Mouse (Mus musculus): ENCODE data around the gene Dtl.
A peak's percentile ranks its signal among the peaks of the same experiment; 100 is the strongest.

Gene Dtl

DNA sequence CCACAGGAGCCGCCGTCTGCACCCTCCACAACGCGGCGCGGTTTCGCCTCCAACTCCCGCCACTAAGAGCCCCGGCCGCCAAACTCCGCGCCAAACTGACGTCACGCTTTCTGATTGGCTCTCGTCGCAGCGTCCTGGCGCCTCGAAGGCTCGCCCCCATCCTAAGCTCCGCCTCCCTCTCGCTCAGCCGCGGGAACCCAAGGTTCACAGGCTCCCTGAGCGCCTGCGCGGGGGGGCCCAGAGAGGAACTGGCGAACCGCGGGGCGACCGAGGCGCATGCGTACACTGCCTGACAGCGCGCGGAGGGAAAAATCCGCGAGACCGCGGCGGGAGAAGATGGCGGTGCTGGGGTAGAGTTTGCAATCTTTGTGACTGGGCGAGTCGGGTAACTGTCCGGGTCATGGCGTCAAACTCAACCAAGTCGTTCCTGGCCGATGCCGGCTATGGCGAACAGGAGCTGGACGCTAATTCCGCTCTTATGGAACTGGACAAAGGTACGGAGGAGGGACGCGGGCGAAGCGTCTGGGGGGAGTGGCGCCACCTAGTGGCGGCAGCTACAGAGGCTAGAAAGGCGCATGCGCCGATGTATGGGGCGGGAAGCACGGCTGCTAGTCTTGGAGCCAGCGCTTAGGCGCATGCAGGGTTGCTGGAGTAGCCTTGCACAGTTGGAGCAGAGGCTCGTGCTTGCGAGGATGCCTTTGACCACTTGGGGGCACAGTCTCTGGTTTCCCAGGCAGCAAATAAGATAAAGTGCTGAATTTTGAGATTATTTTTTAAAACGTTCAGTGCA is at the start of gene Dtl, which contains the start of gene Ints7:
Gene Dtl (minus strand): TSS at position 87 of the 790 bp plus-strand sequence.
Gene Ints7 (plus strand): TSS at position 179 of the 790 bp plus-strand sequence.
- peak; percentile 99 for DNase-seq

DNA sequence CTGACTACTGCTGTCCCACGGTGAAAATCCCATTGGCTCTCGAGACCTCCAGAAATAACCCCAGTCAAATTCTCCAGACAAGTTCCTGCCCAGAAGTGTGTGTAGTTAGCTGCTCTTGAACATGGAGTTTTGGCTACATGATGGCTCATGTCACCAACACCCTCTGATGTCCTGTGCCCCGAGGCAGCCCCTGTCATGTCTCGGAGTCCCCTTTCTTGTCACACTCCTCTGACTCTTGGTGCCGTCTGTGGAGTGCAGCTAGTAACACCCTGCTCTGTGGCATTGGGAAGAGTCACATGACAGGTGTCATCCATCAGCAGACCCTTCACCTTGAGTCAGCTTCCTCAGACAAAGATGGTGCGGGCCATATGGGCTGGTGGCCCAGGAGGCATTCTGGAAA is 49.7 kb upstream of the Dtl start:
- DNase-seq, result no peak

DNA sequence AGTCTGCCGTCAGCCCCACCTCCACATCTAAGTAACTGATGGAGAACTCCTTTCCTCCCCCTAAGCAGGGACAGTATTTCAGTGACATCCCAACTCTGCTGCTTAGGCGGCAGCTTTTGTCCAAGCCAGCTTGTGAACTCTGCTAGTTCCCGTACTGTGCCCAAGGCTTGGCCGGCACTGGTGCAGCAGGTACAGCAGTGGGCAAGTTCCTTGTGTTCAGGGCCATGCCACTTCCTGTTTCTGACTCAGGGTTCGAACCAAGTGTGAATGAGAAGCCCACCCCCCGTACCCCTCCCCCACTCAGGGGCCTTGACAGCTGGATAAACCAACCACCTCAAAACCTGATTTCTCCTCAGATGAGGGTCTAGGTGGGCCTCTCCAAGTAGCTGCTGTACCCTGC is 49.1 kb upstream of the Dtl start:
- DNase-seq, result no peak

DNA sequence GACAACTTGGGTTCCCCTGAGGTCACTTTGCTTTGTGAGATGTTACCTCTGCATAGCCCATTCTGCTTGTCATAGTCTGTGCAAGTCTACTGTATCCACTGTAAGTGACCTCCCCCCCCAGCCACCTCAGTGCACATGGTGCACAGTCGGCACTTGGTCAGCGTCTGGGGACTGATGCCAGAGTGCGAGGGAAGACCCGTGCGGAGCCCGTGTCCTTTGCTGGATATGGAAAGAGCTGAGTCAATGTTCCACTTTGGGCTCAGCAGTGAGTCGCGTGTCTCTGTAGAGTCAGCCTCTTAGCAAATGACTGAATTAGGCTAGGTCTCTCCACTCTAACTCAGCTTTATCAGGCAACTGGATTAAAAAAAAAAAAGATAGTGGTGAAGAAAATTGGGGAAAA is 47.5 kb upstream of the Dtl start:
- DNase-seq, result peak; percentile 12

DNA sequence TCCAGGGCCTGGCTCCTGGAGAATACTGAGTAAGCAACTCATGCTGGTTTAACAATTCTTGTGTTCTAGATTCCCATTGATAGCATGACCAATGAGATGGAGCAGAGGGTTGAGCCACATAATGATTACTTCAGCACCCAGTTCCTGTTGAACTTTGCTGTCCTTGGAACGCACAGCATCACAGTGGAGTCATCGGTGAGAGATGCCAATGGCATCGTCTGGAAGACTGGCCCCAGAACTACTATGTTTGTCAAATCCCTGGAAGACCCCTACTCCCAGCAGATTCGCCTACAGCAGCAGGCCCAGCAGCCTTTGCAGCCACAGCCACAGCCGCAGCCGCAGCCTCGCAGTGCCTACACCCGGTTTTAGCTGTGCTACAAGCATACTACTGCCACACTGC is 45.8 kb upstream of the Dtl start:
- no peak for DNase-seq

DNA sequence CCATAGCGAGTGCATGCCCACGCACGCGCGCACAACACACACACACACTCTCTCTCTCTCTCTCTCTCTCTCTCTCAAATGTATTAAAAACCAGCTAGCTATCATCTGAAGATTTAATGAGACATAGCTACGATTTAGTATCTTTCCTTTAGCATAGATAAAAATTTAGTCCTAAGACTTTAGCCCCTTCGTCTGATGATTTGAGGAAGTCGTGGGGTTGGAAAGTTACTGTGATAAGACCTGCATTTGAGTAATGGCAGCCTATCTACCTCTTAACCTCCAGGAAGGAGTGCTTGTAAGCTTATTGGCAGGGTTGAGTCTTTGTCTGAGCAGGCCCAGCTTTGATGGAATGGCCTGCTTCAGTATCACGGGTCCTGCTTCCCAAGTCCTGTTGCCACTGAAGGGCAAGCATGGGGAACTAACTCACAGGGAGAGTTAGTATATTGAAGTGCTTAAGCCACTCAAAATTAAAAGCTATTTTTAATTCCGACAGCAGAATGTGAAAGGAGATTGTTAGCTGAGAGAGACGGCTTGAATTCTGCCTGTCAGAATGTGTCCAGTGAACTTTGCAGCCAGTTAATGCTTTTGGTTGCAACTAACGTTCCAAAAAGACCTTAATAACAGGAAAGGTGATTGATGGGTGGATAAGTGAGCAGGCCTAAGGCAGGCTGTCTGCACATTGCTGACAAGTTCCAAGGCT is 42.9 kb upstream of the Dtl start:
- DNase-seq, result no peak

DNA sequence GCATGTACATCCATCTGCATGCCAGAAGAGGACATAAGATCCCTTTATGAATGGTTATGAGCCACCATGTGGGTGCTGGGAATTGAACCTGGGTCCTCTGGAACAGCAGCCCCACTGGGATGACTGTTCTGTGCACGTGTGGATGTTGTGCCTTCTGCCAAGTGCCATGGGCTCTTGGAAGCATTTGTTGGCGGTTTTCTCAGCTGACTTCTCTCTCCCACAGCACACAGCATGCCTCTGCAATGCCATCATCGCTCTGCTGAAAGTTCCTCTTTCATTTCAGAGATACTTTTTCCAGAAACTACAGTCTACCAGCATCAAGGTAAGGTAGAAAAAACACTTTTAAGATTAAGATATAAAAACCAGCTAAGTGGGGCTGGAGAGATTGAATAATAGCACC is 42.2 kb upstream of the Dtl start:
- no peak for DNase-seq

DNA sequence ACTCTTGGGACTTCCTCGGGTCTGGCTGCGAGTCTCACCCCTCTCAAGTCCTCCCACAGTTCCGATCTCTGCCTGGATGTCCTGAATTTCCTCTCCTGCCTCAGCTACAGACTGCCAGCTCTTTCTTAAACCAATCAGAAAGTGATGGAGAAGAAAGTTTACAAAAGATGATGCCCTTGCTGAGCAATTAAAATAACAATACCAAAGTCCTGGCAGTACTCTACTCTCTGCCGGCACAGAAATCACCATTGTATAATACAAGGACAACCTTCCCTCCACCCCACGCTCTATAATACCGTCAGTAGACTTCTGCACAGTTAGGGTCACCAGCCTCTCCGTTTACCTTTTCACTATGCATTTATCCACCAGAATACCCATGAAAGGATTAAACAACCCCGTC is 40.9 kb upstream of the Dtl start:
- no peak for DNase-seq

DNA sequence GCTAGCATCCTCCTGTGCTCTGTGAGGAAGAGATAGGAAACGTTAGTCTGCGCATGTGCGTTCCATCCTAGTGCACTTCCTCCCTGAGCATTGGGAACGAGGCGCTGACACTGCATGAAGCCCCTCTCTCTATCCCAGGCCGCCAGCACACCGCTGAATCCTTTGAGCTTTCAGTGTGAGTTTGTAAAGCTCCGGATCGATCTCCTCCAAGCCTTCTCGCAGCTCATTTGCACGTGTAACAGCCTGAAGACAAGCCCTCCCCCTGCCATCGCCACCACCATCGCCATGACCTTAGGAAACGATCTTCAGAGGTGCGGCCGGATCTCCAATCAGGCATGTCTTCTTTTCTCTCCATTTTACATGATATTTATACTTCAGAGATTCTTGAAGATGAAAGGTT is 37.5 kb upstream of the Dtl start:
- DNase-seq, result no peak

DNA sequence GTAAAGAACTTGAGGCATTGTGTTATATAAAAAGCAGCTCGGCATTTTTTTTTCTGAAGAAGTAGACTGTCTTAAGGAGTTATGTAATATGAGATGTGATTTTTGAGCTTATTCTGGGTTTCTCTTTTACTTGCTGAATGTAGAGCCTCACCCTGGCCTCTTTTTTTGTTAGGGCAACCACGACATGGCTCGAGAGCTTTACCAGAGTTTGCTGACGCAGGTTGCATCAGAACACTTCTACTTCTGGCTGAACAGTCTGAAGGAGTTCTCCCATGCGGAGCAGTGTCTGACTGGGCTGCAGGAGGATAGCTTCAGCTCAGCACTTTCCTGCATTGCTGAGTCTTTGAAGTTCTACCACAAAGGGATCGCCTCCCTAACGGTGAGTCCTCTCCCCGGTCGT is 36.3 kb upstream of the Dtl start:
- DNase-seq, result no peak

DNA sequence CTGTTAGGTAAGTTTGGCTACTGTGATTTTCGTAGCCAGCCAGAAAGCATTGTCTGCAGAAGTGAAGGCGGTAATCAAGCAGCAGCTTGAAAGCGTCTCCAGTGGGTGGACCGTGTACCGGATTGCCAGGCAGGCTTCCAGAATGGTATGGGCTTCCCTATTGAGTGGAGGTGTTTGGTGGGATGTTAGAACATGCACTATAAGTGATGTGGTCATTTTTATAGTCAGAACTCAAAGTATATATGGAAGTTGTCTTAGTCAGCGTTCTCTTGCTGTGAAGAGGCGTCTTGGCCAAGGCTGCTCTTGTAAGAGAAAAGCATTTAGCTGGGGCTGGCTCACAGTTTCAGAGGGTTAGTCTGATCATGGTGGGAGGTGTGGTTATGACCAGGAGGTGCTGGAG is 35.0 kb upstream of the Dtl start:
- DNase-seq, result no peak

DNA sequence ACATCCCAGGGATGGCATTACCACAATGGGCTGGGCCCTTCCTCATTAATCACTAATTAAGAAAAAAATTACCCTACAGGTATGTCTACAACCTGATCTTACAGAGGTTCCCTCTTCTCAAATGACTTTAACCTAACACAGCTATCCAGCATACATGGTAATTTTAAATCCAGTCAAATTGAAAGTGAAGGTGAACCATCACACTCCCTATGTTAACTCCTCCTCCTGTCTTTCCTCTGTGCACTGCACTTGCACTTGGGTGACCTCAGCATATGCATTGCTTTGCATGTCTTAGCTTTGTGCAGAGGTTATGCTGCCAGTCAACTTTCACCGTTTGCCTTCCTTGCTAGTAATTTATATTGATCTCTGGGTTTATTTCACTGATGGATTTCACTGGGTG is 34.2 kb upstream of the Dtl start:
- no peak for DNase-seq

DNA sequence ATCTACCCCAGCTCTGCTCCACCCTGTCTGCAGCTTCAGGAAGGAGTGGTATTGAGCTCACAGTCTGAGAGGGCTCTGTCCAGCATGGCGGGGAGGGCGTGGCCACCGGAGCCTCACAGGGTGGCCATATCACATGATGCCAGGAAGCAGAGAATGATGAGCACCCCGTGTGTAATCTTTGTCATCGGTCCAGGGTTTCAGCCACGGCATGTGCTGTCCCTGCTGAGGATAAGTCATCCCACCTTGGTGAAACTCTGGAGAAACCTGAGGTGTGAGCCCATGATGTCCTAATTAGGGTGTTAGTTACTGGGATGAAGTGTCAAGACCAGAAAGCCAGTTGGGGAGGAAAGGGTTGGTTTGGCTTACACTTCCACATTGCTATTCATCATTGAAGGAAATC is 33.7 kb upstream of the Dtl start:
- DNase-seq, result no peak

DNA sequence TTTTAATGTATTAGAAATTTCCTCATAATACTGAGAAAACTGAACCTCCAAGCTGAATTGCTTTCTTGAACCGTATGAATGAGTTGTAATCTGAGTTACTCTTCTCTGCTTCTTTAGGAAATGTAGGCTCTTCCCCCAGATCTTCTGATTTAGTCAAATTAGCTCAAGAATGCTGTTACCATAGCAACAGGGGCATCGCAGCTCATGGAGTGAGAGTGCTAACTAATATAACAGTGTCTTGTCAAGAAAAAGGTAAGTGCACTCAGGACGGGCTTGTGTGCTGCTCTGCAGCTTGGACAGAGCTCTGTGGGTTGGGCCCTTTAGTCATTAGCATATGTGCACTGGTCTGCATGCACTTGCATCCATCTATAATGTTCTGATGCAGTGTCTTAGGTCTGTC is 29.3 kb upstream of the Dtl start:
- no peak for DNase-seq

DNA sequence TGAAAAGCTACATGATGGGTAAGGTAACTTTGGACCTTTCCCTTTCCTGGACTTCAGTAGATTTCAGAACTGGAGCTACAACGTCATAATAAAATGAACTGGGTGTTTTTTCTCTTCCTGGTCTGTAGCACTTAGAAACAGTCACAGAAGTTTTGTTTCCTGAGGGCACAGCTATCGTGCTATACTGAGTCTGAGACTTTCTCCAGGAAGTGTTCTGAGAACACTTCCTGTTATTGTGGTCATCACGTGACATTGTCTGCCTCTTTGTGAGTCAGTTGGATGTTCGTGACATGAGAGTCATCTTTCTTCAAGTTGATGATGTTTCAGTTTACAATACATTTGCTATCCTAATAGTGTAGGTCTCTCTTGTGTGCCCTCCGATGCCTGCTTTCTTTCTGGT is 23.9 kb upstream of the Dtl start:
- DNase-seq, result no peak

DNA sequence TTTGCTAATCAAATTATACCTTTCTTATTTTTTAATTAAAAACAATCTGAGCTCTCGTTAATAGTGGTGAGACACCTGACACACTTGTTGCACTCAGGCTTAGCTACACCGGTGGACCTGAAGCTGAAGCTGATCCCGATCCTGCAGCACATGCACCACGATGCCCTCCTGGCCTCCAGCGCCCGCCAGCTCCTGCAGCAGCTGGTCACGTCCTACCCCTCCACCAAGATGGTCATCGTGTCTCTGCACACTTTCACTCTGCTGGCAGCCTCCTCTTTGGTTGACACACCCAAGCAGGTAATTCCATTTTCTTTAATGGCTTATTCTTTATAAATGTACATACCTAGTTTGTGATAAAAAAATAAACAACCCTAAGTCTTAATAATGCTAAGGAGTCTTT is 20.7 kb upstream of the Dtl start:
- DNase-seq, result no peak

DNA sequence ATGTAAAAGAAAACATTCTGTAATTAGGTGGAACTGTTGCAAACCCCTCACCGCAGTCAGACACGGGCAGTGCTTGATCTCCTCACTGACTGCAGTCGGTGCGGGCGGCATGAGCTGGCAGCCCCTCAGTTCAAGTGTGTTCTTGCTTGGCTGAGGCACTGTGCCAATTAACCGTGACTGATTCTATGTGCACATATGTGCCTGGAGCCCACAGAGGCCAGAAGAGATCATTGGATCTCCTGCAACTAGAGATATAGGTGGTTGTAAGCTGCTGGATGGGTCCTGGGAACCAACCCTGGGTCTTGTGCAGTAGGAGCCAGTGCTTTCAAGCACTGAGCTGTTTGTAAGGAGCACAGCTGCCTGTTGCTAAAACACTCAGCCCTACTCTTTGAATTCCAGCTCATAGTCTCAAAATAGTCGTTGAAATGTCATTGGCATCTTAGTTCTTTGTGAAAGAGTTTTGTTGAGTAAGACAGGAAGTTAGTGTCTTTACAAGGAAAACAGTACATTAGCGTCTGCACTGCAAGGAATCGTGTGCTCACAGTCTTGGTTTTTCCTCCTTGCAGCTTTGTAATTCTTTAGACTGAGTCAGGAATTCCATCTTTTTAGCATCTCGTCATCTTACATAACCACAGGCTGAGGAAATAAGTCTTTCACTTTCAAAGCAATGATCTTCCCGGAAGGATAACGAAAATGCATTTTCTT is 16.8 kb upstream of the Dtl start:
- no peak for DNase-seq

DNA sequence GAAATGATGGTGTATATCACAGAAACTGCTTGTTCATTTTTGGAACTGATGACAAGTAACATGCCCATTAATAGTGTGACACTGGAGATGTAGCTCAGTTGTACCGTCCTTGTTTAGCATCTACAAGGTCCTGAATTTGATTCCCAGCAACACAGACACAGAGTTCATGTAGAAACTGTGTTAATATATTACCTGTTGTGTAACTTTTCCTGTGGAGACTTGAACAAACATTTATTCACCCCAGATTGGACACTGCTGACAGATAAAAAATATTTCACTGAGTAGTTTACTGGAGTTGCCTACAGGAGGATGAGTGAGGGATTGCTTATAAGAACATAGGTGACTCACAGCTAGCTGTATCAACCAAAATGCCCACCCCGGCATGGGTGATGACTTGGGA is 13.4 kb upstream of the Dtl start:
- no peak for DNase-seq

DNA sequence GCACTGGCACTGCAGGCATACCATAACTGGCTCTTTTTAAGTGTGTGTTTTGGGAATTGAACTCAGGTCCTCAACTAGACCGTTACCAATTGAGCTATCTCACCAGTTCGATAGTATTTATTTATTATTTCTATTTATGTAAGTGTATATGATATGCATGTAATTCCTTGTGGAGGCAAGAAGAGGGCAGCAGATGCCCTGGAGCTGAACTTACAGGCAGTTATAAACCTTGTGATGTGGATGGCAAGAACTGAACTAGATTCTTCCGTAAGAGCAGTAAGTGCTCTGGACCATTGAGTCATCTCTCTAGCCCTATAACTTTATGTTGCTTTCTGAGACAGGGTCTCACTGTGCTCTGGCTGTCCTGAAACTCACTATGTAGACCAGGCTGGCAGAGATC is 11.7 kb upstream of the Dtl start:
- no peak for DNase-seq

DNA sequence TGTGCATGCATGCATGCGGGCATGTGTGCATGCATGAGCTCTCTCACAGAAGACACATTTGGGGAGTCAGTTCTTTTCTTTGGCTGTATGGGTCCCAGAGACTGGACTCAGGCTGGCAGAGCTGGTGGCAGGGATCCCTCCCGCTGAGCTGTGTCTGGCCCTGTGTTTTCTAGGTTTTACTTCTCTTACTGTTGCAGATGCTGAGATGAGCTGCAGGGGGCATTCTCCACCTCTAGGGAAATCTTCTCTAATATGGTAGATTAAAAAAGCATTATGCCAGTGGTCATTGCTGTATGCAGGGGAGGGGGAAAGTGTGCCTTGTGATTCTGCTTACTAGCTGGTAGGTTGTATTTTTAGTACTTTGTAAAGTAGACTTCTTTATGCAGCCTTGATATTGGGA is 10.4 kb upstream of the Dtl start:
- DNase-seq, result no peak

DNA sequence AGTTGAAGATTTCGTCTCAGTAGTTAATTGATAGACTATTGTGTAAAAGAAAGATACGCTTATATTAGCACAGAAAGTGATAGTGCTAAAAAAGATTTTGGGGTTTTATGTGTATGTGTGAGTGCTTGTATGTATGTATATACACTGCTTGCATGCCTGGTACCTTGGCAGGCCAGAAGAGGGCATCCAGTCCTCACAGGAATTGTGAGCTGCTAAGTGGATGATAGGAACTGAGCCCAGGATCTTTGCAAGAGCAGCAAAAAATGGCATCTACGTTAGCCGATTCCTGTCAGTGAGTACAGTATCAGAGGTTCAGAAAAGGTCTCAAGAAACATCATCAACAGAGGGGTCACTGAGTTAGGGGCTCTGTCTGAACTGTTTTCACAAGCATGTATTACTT is 9.1 kb upstream of the Dtl start:
- DNase-seq, result no peak

DNA sequence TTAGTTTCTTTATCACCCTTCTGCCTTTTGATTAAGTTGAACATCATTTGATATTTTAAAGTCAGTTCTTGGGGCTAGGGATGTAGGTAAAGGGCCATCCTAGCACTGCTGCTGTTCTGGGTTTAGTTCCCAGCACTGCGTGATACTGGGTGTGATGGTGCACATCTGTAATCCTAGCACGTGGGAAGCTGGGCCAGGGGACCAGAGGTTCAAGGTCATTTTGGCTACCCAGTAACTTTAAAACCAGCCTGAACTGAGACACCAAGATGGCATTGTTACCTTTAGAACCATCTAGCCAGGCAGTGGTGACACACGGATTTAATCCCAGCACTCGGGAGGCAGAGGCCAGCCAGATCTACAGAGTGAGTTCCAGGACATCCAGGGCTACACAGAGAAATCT is 8.5 kb upstream of the Dtl start:
- DNase-seq, result no peak

DNA sequence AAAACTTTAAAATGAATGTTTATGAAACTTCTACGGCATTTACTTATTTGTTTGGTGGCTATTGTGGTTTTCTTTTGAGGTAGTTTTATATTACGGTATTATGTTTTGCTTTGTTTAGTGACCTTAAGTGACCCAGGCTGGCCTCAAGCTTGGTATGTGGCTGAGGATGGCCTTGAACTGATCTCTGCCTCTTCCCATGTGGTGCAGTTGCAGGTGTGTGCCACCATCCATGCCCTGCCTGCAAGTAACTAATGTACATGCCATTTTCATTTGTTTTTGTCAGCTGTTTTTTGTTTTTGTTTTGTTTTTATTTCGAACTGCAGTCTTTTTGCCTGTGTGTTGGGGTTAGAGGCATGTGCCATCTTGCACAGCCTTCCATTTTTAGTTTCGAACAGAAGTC is 6.3 kb upstream of the Dtl start:
- DNase-seq, result no peak

DNA sequence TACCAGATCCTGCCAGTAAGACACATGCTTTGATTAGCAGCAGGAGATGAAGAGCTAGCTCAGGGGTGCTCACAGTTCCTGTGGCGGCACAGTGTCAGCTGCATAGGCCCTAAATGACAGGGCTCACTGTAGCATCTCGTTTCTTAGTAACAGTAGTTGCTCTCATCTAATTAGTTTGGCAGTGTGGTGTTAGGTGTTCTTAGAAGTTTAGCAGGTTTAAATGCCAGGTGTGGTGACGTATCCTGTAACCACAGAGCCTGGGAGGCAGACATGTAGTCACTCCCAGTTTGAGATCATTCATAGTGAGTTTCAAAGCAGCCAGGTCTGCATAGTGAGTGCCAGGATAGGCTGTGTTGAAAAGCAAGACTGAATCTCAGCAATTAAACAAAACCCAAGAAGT is 4.2 kb upstream of the Dtl start:
- DNase-seq, result no peak

Data from right cerebral cortex, postnatal 4 days (tissue).